Mouse (Mus musculus): ENCODE results near the gene Foxp1. TPM values are rescaled to one million over a fixed set of nuclear protein-coding genes. Genes with fewer than 3 reads are reported as not detected.

The Foxp1 gene
- polyA plus RNA-seq, 2 experiments = 7.9 to 10.6 TPM

GRCm38 (mm10) chr6:99289220-99289619 is 233.3 kb downstream of the Foxp1 start:
- ATAC-seq (ENCODE audit: insufficient read depth) (no peak), DNase-seq (ENCODE audit: low read depth in 3 of 3, low spot score in 3 of 3) (no peak)
- H3K36me3 ChIP-seq (replicated peaks; ENCODE audit: control insufficient read depth, insufficient read depth, low read depth) = no peaks in the 10 kb centered on the region
- TF ChIP-seq EP300 (IDR thresholded peaks at IDR 0.05; ENCODE audit: low read depth) = no peak
- no peak for TF ChIP-seq CTCF (IDR thresholded peaks at IDR 0.05; ENCODE audit: low read depth)
- no peak overlapping the region for H3K4me2 ChIP-seq (ENCODE audit: low read depth)
- H3K27ac ChIP-seq = no peak overlapping the region
- 75% methylated on average over 4 of the region's 4 CpGs for WGBS (ENCODE audit: insufficient replicate concordance)
- no peaks in the 10 kb centered on the region for H3K27me3 ChIP-seq (ENCODE audit: control insufficient read depth, insufficient read depth, low read length)
- H3K9me3 ChIP-seq (ENCODE audit: control insufficient read depth, low read length) = no peaks in the 10 kb centered on the region
- H3K9ac ChIP-seq (replicated peaks) = no peak overlapping the region
- H3K4me3 ChIP-seq (ENCODE audit: insufficient read depth in 1 of 2, low read depth in 2 of 2, low read length in 2 of 2) = no peak overlapping the region
- H3K4me1 ChIP-seq (replicated peaks; ENCODE audit: control insufficient read depth in 2 of 2, insufficient read depth in 2 of 2, low read length in 1 of 2) = 0 out of 4 replicates have a peak, but pooled peaks cover 0 to 4% of the 10 kb centered on the region in 2 experiments

DNA sequence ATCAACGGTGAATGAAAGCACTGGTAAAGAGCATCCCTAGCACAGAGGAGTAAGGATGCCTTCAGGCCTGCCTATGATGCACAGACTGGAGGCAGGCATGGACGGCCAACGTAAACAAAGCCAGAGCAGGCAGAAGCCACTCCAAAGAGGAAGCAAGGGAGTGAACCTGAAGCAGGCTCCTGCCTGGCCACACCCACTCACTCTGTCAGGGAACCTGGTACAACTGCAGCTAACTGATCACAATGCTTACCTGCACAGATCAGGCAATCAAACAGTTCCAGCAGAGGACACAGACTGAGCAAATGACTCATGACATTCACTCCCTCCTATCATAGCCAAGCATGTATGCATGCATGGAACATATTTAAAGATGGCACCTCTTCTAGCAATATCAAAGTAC is 237.5 kb downstream of the Foxp1 start:
- no peaks in the 10 kb centered on the region for H3K9me3 ChIP-seq (ENCODE audit: control insufficient read depth, low read length)
- ATAC-seq (ENCODE audit: insufficient read depth) (no peak), DNase-seq (ENCODE audit: low read depth in 3 of 3, low spot score in 3 of 3) (no peak)
- no peak overlapping the region for H3K4me2 ChIP-seq (ENCODE audit: low read depth)
- whole genome bisulfite sequencing (ENCODE audit: insufficient replicate concordance) = 44% methylated on average over 3 of the region's 3 CpGs
- no peaks in the 10 kb centered on the region for H3K27me3 ChIP-seq (ENCODE audit: control insufficient read depth, insufficient read depth, low read length)
- H3K27ac ChIP-seq = no peak overlapping the region
- no peak overlapping the region for H3K9ac ChIP-seq (replicated peaks)
- no peak overlapping the region for H3K4me3 ChIP-seq (ENCODE audit: insufficient read depth in 1 of 2, low read depth in 2 of 2, low read length in 2 of 2)
- no peaks in the 10 kb centered on the region for H3K36me3 ChIP-seq (replicated peaks; ENCODE audit: control insufficient read depth, insufficient read depth, low read depth)
- no peak for TF ChIP-seq CTCF (IDR thresholded peaks at IDR 0.05; ENCODE audit: low read depth)
- no peak for TF ChIP-seq EP300 (IDR thresholded peaks at IDR 0.05; ENCODE audit: low read depth)
- peaks cover 0 to 12% of the 10 kb centered on the region in 2 experiments; a peak in 2 of 4 replicates for H3K4me1 ChIP-seq (replicated peaks; ENCODE audit: control insufficient read depth in 2 of 2, insufficient read depth in 2 of 2, low read length in 1 of 2)

DNA sequence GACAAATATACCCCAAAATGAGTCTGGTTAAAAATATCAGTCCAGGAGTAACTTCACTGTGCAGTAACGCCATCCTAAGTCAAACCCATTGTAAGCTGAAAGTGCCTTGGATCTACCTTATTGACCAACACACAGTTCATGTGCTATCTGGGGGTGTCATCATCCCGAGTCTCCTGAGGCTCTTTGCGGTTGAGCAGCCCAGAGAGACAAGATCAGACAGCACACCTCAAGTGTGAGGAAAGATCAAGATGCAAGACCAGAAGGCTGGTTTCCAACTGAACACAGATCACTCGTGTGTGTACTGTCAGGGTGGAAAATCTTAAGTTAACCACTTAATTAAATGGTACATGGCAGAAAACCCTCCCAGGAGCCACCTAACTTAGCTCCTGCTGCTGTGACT is 238.5 kb downstream of the Foxp1 start:
- TF ChIP-seq EP300 (IDR thresholded peaks at IDR 0.05; ENCODE audit: low read depth) (no peak), CTCF (IDR thresholded peaks at IDR 0.05; ENCODE audit: low read depth) (no peak)
- peaks cover 0 to 12% of the 10 kb centered on the region in 2 experiments; a peak in 2 of 4 replicates for H3K4me1 ChIP-seq (replicated peaks; ENCODE audit: control insufficient read depth in 2 of 2, insufficient read depth in 2 of 2, low read length in 1 of 2)

DNA sequence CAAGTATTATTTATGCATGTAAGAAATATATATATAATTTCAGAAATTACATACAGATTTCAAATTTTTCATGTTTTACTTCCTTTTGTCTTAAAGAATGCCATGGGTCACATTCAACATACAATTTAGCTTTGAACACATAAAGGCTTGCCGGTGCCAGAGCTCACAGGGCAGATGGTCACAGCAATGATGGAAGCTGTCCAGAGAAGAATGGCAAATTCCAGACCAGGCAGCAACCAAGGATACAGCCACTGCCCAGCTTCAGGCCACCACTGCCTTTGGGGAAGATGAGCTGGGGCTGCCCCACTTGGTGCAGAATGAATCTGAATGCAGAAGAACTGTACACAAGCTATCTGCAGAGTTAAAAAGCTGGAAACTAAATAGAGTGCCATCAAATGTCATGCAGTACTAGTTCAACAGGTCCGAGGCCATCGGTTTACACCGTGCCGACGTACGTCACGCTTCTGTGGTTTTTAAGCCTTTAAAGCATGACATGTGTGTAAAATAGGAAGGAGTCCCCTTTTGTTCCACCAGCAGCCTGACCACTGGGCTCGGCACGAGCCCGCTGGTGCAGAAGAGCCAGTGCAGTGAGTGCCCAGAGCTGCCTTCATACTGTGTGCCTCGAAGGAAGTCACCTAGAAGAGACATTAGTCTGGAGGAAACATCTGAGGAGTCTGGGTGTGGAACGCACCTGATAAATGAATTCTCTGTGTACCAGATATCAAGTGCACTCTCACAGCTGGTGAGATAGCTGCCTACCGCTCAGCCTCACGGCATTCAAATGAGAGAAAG is 239.5 kb downstream of the Foxp1 start:
- peaks cover 0 to 12% of the 10 kb centered on the region in 2 experiments; a peak in 2 of 4 replicates for H3K4me1 ChIP-seq (replicated peaks; ENCODE audit: control insufficient read depth in 2 of 2, insufficient read depth in 2 of 2, low read length in 1 of 2)
- WGBS (ENCODE audit: insufficient replicate concordance) = 31% methylated on average over 15 of the region's 15 CpGs
- no peaks in the 10 kb centered on the region for H3K27me3 ChIP-seq (ENCODE audit: control insufficient read depth, insufficient read depth, low read length)
- H3K4me2 ChIP-seq (ENCODE audit: low read depth) = peak overlapping the region; percentile 6; the same call in 1 of the 2 replicates
- no peaks in the 10 kb centered on the region for H3K36me3 ChIP-seq (replicated peaks; ENCODE audit: control insufficient read depth, insufficient read depth, low read depth)
- no peaks in the 10 kb centered on the region for H3K9me3 ChIP-seq (ENCODE audit: control insufficient read depth, low read length)
- peak; percentile 48; the same call in 1 of the 2 replicates for ATAC-seq (ENCODE audit: insufficient read depth)
- TF ChIP-seq CTCF (IDR thresholded peaks at IDR 0.05; ENCODE audit: low read depth) (no peak), EP300 (IDR thresholded peaks at IDR 0.05; ENCODE audit: low read depth) (no peak)
- no peak overlapping the region for H3K9ac ChIP-seq (replicated peaks)
- no peak overlapping the region for H3K27ac ChIP-seq
- H3K4me3 ChIP-seq (ENCODE audit: insufficient read depth in 1 of 2, low read depth in 2 of 2, low read length in 2 of 2) = no peak overlapping the region
- DNase-seq (ENCODE audit: low read depth in 3 of 3, low spot score in 3 of 3) = peak in 1 of 3 experiments; percentile 4

More for the DNA sequence above, 238.5 kb downstream of the Foxp1 start:
- no peak for DNase-seq (ENCODE audit: low read depth in 3 of 3, low spot score in 3 of 3)
- ATAC-seq (ENCODE audit: insufficient read depth) = no peak
- no peak overlapping the region for H3K9ac ChIP-seq (replicated peaks)
- H3K4me3 ChIP-seq (ENCODE audit: insufficient read depth in 1 of 2, low read depth in 2 of 2, low read length in 2 of 2) = no peak overlapping the region
- no peak overlapping the region for H3K4me2 ChIP-seq (ENCODE audit: low read depth)
- H3K27me3 ChIP-seq (ENCODE audit: control insufficient read depth, insufficient read depth, low read length) = no peaks in the 10 kb centered on the region
- 40% methylated on average over 4 of the region's 4 CpGs for WGBS (ENCODE audit: insufficient replicate concordance)
- no peak overlapping the region for H3K27ac ChIP-seq
- H3K36me3 ChIP-seq (replicated peaks; ENCODE audit: control insufficient read depth, insufficient read depth, low read depth) = no peaks in the 10 kb centered on the region
- no peaks in the 10 kb centered on the region for H3K9me3 ChIP-seq (ENCODE audit: control insufficient read depth, low read length)

DNA sequence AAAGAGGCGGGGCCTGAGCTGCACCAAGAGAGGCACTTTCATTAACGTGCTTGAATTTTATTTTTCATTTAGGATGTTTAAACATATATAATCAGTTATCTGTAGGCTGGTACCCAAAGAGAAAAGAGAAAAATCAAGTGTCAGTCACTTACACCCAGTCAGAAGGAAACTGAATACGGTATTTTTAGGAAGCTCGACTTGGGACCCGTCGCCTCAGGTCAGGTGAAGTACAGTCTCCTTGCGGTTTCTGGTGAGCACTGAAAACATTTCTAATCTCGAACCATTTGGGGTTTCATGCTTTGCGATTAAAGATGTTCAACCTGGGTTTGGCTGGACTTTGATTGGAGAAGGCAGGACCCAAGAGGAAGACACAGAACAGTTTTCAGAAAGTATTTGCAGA is 241.1 kb downstream of the Foxp1 start:
- Histone ChIP-seq H3K27me3 (ENCODE audit: control insufficient read depth, insufficient read depth, low read length) (no peaks in the 10 kb centered on the region), H3K9me3 (ENCODE audit: control insufficient read depth, low read length) (no peaks in the 10 kb centered on the region), H3K9ac (replicated peaks) (no peak overlapping the region), H3K4me2 (ENCODE audit: low read depth) (no peak overlapping the region), H3K36me3 (replicated peaks; ENCODE audit: control insufficient read depth, insufficient read depth, low read depth) (no peaks in the 10 kb centered on the region), H3K4me1 (replicated peaks; ENCODE audit: control insufficient read depth in 2 of 2, insufficient read depth in 2 of 2, low read length in 1 of 2) (peaks cover 0 to 20% of the 10 kb centered on the region in 2 experiments; a peak in 2 of 4 replicates), H3K4me3 (ENCODE audit: insufficient read depth in 1 of 2, low read depth in 2 of 2, low read length in 2 of 2) (no peak overlapping the region), H3K27ac (no peak overlapping the region)
- DNase-seq (ENCODE audit: low read depth in 3 of 3, low spot score in 3 of 3) (no peak), ATAC-seq (ENCODE audit: insufficient read depth) (no peak)
- WGBS (ENCODE audit: insufficient replicate concordance) = 74% methylated on average over 9 of the region's 9 CpGs
- TF ChIP-seq CTCF (IDR thresholded peaks at IDR 0.05; ENCODE audit: low read depth) (no peak), EP300 (IDR thresholded peaks at IDR 0.05; ENCODE audit: low read depth) (no peak)
